Mouse (Mus musculus) mouse trophoblast stem cell (cell line): ENCODE data around the gene Sfxn4.
"Not testable (repeated sequence)": the region's sequence is repeated elsewhere in the genome, so short reads cannot be mapped to it uniquely, and the experiment has no call there.

Experiments
- in situ Hi-C, 2 experiments: fragments of 300-500 bp; cut with MseI, MboI; formaldehyde crosslinking; loops; 2 replicates in 1 of 2; 3 replicates in 1 of 2; pipeline ENCODE4 v1.15.1; 2025

Gene Sfxn4

DNA sequence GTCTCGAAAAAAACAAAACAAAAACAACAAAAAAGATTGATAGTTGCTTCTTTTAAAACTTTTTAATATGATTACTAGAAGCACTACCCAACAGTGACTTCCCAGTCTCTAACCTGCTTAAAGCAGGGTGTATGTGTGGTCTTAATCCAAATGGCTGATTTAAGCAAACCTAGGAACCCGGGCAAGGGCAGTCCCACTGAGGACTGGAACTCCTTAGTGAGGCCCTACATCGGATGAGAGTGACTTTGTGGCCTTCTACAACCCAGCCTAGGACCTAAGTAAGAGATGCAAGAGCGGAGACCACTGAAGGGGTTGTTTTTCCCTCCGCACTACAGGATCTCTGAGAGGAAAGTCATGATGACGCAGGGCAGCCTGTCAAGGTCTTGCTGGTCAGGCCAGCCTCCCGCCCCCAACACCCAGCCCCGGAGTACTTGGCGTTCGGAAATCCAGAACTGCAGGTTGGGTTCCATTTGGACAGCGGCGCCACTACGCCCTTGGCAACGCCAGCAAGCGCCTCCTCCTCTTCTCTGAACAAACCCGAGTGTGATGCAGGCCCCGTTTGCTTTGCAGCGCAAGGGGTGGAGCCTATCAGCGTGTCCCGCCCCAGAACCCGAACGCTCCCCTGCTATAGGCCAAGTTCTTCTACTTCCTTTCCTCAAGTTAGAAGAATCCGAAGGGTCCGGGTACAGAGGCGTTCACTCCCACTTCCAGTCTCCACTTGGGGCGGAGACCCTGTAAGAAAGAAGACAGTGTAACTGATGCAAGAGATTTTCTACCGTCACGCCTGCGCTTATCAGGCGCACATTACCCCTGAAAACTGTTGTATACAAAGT is at the start of gene Sfxn4:
Gene Sfxn4 (minus strand): TSS at position 612 of the 833 bp plus-strand sequence.
- in situ Hi-C loops = no loop called here

DNA sequence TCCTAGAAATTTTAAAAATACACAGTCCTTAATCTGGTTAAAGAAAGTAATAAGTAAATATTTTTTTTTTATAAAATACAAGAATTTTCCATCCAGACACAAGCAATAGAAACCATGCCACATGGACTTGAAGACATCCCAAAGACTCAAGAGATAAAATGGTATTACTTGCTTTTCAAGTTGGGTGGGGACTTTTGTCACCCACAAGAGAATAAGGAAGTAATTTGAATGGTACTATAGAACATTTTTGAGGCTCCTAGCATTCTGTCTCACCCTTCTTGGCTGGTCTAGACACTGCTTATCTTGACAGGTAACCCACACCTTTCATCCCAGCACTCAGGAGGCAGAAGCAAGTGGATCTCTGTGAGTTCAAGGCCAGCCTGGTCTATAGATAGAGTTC is 49.0 kb upstream of the Sfxn4 start:
- in situ Hi-C loops = no loop called here

DNA sequence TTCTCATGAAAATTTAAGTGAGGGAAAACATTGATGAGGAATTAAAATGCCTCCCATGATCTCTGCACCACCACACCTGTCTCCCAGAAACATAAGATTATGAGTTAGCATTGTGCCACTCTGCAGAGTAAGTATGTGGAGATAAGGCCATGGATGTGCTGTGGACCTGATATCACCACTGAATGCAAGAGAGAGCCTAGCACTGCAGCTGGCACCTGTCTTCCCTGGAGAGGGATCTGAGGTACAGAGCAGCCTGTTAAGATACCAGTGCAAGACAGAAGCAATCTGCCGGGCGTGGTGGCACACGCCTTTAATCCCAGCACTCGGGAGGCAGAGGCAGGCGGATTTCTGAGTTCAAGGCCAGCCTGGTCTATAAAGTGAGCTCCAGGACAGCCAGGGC is 44.2 kb upstream of the Sfxn4 start:
- in situ Hi-C loops = no loop called here

DNA sequence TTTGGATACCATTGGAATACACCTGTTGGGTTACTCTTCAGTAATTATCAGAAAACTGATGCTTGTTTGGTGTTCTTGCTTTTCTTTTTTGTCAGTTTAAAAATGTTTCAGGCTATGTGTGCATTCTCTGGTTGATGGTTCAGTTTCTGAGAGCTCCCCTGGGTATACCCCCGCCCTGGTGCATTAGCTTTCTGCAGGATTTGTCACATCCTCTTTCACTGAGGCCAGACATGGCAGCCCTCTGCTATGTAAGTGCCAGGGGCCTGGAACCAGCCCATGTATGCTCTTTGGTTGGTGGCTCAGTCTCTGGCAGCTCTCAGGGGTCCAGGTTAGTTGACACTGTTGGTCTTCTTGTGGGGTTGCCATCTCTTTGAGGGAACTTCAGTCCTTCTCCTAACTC is 42.7 kb upstream of the Sfxn4 start:
- in situ Hi-C loops = no loop called here

DNA sequence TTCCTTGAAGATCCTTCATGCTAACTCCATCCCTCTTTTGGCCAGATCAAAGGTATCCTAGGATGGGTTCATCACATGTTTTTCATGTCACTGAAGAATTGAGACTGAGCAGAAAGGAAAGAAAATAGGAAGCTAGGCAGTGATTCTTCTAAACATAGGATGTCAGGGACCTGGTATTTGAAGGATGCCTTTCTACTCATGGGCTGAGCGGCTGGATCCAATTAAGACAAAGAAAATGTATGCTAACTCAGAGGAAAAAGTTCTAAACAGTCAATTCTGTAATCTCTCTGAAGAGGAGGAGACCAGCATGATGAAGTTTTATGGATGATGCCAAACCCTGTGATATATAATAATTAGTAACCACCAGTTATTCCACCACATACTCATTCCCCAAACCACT is 41.9 kb upstream of the Sfxn4 start:
- in situ Hi-C loops = no loop called here

DNA sequence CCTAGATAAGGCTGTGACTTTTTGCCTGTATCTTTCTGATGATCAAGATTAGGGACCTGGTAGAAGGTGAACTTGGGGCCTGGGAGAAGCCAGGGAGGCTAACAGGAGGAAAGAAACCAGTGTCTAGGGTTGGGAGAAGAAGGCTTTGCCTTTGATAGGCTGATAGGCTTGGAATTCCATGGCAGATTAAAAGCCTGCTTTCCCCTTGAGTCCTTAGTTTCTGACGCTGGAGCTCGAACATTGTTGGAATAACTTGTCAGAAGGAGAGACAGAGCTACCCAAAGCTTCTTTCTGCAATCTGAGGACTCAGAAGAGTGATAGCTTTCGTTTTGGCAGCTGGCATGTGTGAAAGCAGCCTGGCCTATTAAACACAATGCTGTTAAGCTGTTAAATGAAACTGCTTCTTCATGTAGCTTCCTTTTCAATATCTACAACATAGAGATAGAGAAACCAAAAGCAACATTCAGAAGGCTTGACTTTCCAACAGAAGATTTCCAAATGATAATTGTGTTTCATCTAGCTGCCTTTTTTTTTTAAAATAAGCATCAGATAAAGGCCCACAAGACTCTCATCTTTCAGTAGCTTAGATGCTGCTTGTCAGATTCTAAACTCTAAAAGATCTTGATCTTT is 34.1 kb upstream of the Sfxn4 start:
- in situ Hi-C loops = no loop called here

DNA sequence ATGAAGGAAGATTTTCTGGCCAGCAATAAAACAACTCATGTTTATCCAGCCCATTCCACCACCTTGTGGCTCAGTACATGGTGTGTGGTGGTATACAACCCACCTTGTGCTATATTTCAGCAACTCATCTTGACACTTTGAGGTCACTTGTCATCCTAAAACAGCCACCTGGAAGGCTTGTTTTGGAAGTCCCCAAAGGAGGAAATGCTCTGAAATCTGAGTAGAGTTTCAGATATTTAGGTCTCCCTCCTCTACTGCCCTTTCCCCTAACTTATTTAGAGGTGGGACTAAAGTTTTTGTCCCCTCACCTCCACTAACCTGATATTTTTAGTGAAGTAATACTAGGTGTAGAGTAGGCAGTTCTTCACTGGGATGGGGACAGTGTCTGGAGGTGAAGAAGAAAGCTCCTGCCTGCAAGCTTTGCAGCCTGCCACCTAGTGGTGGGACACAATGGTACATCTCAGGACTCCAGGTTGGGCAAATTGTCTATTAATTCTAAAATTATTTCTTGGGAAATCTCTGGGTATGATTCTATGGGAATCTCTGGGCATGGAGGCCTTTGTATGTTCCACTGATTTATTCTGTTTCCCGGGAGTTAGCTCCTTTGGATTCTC is 30.8 kb upstream of the Sfxn4 start:
- in situ Hi-C loops = loop anchor here in 1 of 2 experiments (5.0 kb wide), 1 partner anchor 190 kb away; no protein-coding TSS in a partner anchor

DNA sequence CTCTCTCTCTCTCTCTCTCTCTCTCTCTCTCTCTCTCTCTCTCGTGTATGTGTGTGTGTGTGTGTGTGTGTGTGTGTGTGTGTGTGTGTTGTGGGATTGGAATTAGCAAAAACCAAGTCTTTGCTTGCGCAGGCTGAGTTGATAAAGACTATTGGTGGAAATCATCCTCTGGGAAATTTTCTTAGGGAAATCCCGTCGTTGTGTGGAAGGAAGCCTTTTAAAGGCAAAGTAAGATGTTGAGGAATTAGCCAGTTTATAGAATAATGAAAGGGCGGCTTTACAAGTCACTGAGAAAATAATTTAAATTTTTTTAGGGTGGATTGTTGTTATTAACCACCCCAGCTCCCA is 29.8 kb upstream of the Sfxn4 start:
- in situ Hi-C loops = loop anchor here in 1 of 2 experiments (5.0 kb wide), 1 partner anchor 191 kb away; no protein-coding TSS in a partner anchor

DNA sequence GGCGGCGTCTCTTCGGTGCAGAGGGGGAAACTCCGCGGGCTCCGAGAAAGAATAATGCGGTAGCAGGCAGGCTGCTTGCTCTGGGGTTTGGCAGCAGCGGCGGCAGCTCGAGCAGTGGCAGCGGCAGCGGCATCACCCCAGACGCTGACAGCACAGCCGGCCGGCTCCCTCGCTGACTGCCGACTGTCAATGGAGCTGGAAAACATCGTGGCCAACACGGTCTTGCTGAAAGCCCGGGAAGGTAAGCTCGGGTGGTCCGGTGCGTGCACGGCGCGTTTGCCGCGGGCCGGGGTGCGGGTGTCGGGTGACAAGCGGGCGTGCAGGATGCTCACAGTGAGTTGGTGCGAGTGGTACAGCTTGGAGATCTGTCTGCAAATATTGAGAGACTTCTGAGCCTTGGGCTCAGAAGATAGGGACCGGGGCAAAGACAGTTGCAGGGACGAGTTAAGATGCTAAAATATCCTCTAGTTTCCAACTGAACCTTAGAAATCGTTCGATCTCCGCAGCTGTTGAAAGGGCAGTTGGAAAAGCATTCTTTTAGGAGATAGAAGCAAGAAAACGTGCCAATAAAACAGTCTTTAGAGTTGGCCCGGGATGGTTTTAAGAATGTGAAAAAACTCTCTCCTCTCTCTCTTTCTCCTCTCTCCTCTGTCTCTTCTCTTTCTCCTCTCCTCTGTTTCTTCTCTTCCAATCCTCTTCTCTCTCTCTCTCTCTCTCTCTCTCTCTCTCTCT is 29.3 kb upstream of the Sfxn4 start:
- in situ Hi-C loops = loop anchor here in 1 of 2 experiments (5.0 kb wide), 1 partner anchor 192 kb away; no protein-coding TSS in a partner anchor

DNA sequence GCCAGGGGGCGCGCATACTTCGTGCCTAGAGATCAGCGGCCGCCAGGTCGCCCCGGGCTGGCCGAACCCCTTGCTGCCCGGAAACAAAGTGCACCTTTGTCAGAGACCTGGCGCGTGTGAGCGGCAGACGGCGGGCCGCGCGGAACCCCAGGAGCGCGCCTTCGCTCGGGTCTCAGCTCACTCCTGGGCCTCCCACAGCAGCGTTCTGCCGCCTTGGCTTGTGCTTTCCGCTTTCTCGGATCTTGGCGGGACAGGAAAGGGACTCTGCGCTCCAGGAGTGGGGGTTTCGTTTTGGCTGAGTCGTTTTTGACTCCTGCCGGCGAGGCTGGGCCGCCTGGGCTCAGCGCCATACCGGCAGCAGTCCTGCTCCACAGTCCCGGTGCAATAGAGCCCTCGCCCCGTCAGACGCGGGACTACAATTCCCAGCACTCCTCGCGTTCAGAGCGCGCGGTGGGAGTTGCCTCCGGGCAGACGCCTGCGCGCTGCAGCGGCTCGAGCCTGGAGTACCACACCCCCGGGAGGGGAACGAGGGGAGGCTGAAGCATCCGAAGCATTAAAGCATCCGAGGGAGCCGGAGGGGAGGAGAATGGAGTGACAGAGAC is 28.5 kb upstream of the Sfxn4 start, which contains the start of gene Grk5:
Gene Grk5 (plus strand): TSS at position 36 of the 602 bp plus-strand sequence.
- in situ Hi-C loops = loop anchor here in 1 of 2 experiments (5.0 kb wide), 1 partner anchor 192 kb away; no protein-coding TSS in a partner anchor

DNA sequence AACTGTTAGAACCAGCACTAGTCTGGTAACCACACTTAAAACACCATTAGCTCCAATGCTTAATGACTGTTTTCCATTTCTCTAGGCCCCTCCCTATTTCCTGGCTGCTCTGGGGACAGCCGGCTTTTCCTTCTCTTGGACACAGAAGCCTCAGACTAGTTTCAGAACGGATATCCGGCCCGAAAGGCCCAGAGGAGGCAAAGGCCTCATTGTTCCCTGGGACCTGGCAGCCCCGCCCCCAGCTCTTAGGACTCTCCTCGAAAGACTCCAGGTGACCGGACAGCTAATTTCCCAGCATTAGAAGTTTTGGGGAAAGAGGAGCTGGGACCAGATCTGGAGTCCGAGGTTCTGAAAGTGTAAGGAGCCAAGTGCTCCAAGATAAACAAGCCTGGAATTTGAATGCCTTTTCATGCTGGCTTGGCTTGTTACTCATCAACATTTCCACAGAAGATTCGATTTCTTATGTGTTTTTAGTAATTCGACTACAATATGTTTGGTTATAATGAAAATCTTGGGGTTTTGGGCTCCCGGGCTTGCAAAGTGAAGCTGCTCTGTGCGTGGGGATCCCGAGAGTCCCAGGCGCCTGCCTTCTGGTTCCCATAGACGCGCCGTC is 27.9 kb upstream of the Sfxn4 start:
- in situ Hi-C loops = no loop called here

DNA sequence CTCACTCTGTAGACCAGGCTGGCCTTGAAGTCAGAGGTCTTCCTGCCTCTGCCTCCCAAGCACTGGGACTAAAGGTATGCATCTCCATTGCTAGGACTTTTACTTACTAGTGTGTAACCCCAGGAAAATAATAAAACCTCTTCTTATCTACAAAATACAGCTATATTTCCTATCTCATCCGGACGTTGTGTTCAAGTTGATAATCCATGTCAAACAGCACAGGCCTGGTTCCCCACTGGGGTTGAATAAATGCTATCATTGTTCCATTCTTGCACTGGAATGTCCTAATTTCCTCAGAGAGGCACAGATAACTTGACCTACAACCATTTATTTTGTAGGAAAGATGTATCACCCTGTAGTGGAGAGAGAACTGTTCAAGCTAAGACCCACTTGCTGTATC is 26.4 kb upstream of the Sfxn4 start:
- in situ Hi-C loops = no loop called here

DNA sequence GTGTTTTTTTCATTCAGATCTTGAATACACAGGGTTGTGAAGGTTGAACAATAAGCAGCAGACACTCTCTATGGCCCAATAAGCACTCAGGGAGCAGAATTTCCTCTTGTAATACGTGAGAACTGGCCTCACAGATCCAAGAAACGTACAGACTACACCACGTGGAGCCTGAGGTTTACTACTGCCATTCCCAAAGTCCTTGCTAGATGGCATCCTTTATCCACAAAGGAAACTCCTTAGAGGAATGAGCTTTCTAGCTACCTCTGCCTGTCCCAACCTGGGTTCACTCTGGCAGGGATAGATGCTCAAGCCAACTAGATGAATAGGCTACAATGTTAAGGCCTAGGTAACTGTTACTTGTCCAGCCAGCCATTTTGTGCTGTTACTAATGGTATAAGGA is 21.9 kb upstream of the Sfxn4 start:
- in situ Hi-C loops = loop anchor here in 1 of 2 experiments (5.0 kb wide), 1 partner anchor 204 kb away; no protein-coding TSS in a partner anchor

DNA sequence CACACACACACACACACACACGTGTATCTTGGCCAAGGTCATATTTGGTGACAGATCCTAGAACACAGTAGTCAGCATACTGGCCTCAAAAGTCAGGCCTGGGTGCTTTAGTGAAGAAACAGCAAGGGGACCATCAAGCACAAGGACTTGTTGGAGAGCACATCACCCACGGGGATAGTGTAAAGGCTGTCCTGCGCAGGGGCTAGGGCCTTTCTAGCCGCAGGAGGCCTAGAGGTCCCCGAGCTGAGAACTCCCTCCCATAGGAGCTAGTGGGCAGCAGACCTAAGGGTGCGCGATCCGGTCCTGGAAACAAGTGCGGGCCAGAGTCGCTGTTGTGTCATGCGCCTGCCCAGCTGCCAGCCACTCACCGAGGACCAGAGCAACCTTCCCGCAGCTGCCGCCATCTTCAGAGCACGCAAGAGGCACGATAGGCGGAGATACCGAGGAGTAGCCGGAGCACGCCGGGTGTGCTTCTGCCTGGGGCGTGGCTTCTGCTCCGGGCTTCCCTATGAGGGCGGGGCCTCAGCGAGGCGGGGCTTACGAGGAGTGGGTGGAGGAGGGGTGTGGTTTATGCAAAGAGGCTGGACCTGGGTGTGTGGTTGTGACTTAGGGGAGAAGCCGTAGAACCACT is 12.9 kb upstream of the Sfxn4 start, which contains the start of gene Prdx3:
Gene Prdx3 (minus strand): TSS at position 493 of the 631 bp plus-strand sequence.
- in situ Hi-C loops = no loop called here

DNA sequence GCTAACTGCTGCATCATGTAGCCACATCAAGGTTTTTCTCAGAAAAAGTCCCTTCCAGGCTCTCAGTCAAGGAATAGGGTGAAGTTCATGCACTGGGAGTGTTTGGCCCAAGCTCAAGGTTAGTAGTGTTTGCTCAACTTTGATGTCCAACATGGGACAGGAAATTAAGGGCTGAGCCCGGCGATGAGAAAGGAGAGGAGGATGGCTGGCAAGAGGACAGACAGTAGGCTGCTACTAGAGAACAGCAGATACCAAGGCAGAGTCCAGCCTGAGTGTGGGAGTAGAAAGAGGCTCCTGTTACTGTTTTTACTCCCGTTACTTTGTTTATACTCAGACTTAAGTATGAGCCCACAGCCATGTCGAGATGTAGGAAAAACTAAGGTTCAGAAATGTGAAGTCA is 12.2 kb upstream of the Sfxn4 start:
- in situ Hi-C loops = no loop called here

DNA sequence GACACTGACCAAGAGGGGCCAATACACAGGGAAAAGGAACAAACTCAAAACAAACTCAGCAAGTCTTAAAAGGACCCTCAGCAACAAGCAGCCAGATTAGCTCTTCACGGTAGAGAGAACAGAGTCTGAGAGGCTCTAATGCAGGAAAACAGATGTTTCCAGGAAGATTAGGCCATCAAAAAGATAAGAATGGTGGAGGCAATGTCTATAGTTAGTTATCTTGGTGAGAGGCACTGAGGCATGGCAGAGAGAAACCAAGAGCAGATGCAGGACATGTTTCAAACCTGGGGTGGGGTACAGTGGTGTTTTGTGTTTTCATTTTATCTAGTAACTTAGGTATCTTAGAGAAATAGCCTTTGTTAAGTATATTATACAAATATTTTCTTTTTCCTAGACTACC is 11.0 kb upstream of the Sfxn4 start:
- in situ Hi-C loops = no loop called here

DNA sequence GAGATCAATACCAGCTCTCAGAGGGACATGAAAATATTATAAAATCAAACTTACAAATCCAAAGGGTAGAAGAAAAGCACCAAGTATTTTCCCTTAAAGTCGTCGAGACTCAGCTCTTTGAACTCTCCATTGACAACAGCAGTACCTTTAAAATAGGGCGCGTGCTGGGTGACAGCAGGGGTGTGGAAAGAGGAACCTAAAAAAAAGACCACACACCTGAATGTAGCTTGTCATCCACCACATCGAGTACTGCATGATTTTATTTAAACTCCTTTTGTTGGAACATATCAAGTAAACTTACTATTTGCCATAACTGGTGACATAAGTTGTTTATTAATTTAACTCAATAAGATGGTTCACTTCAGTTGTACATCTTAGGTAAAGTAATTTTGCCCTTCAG is 10.1 kb upstream of the Sfxn4 start:
- in situ Hi-C loops = no loop called here

DNA sequence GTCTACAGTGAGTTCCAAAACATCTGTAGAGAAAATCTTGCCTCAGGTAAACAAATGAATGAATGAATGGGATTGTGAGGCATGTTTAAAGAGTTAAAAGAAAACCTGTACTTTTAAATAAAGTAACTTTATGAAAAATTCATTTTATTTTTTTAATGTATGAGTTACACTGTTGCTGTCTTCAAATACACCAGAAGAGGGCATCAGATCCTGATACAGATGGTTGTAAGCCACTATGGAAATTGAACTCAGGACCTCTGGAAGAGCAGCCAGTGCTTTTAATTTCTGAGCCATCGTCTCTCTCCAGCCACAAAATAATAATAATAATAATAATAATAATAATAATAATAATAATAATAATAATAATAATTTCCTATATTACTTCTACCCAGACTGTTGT is 9.2 kb upstream of the Sfxn4 start:
- in situ Hi-C loops = no loop called here

DNA sequence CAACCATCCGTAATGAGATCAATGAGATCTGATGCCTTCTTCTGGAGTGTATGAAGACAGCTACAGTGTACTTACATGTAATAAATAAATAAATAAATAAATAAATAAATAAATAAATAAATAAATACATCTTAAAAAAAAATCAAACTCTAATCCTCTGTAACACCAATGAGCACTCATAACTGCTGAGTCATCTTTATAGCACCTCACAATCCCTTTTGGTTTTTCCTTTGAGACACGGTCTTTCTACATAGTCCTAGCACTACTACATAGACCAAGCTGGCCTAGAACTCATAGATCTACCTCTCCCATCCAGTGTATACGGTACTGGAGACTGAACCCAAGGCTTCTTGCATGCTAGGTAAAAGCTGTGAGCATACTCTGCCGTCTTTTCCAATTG is 4.9 kb upstream of the Sfxn4 start:
- in situ Hi-C loops = not testable (repeated sequence)

DNA sequence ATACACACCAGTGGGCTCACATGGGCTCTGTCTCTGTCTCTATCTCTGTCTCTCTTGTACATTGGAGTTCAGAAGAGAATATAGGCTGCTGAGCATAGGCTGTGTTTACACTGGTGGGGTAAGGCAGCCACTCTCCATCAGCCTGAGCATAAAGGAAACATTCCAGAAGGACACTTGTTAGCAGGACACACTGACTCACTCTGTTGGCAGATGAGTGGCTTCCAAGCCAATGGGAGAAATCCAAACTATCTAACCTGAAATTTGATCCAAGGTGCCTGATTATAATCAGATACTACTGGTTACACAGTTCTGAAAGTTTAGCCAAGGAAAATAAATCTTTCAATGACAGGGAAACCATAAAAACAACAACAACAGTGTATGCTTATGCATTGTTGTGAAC is 15.5 kb downstream of the Sfxn4 start:
- in situ Hi-C loops = no loop called here
